Mouse (Mus musculus) cerebellum, adult 2 months (tissue): ENCODE data around the gene S100b.

Experiments used
- CTCF ChIP-seq: fragments of 200-500 bp; IDR thresholded peaks from 2 replicates; pipeline ENCODE4 v1.5.1; 2011; ENCODE audit warnings: low read depth, mild to moderate bottlenecking, control low read depth, low read length, moderate library complexity, borderline replicate concordance; ENCODE audit not compliant: insufficient read depth
- POLR2A ChIP-seq: fragments of 200-500 bp; IDR thresholded peaks from 2 replicates; pipeline ENCODE4 v1.6.1; 2011; ENCODE audit warnings: low read length, control low read depth, borderline replicate concordance; ENCODE audit not compliant: insufficient read depth

DNA sequence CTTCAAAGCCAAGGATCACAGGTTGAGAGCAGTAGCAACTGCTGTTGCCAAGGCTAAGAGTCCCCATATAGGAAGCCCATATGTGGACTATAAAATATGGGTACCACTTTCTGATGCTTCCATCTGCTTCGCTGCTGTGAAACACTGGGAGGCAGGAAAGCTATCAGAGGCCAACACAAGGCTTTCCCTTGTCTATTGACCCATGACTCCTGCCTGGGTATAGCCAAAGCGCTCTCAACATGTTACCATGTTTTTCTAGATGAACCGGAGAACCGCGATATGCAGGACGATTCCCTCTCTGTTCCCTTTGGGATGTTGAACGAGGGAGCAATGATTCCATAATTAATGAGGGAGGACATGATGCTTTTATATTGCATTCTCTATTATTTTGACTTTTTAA is 42.8 kb upstream of the S100b start:
- TF ChIP-seq CTCF (no peak), POLR2A (no peak)
